Mouse (Mus musculus) stomach, embryonic 16.5 days (tissue): Measurements from ENCODE around the gene Ezr. TPM values are rescaled to one million over a fixed set of nuclear protein-coding genes. Genes with fewer than 3 reads are reported as not detected.

Source experiments
- ATAC-seq: fragments of 200-750 bp; cut with Nextera tagmentation; 2 replicates; pipeline ENCODE4 v1.8.0; 2017; ENCODE audit warnings: moderate number of reproducible peaks, moderate TSS enrichment; ENCODE audit not compliant: insufficient read depth, low FRiP score
- H3K27ac ChIP-seq: fragments of 300-500 bp; sonication (generic); 2 replicates; pipeline ENCODE4 v1.5.1; 2014; ENCODE audit warnings: low read length
- H3K27me3 ChIP-seq: fragments of 300-500 bp; sonication (generic); 2 replicates; pipeline ENCODE4 v1.6.1; 2014; ENCODE audit warnings: low read length, control low read depth, mixed read lengths; ENCODE audit not compliant: control insufficient read depth, insufficient read depth
- H3K36me3 ChIP-seq: fragments of 300-500 bp; sonication (generic); 2 replicates; pipeline ENCODE4 v1.6.1; 2014; ENCODE audit warnings: low read length; ENCODE audit not compliant: control insufficient read depth, insufficient read depth
- H3K4me1 ChIP-seq: fragments of 300-500 bp; sonication (generic); 2 replicates; pipeline ENCODE4 v1.6.1; 2014; ENCODE audit warnings: low read length, control low read depth, mixed read lengths; ENCODE audit not compliant: control insufficient read depth, insufficient read depth
- H3K4me2 ChIP-seq: fragments of 300-500 bp; sonication (generic); 2 replicates; pipeline ENCODE4 v1.6.1; 2014; ENCODE audit warnings: low read depth, low read length, mixed read lengths
- H3K4me3 ChIP-seq: fragments of 300-500 bp; sonication (generic); replicated peaks from 2 replicates; pipeline ENCODE4 v1.5.1; 2014; ENCODE audit warnings: mild to moderate bottlenecking, low read length
- H3K9ac ChIP-seq: fragments of 300-500 bp; sonication (generic); 2 replicates; pipeline ENCODE4 v1.6.1; 2014; ENCODE audit warnings: low read length
- H3K9me3 ChIP-seq: fragments of 300-500 bp; sonication (generic); replicated peaks from 2 replicates; pipeline ENCODE4 v1.6.1; 2016; ENCODE audit warnings: low read length, control low read depth; ENCODE audit not compliant: control insufficient read depth
- WGBS: fragments of 180-500 bp; shearing (Covaris S2); extraction: QIAGEN DNeasy Blood & Tissue Kit; methylation state at CpG from one replicate; pipeline ENCODE4 v1.1.7; 2014; 5-methylcytosine and 5-hydroxymethylcytosine counted together
- polyA plus RNA-seq: library from polyadenylated mRNA; unstranded; fragments of >200 nt; fragmentation: Nextera tagmentation; extraction: Ambion mirVana; gene quantifications from 2 replicates; pipeline ENCODE4 v1.2.1, GENCODE M21; 2015

Gene Ezr
- polyA plus RNA-seq, 1 experiment from 2014 or later, result 266 TPM

GRCm38 (mm10) chr17:6776576-6776975, 6.0 kb downstream of the Ezr start:
- Histone ChIP-seq H3K9me3 (no peaks in the 10 kb centered on the region), H3K36me3 (no peaks in the 10 kb centered on the region), H3K4me2 (peak overlapping the region; percentile 93; the same call in 1 of the 2 replicates), H3K27me3 (no peaks in the 10 kb centered on the region), H3K9ac (0 out of 2 replicates have a peak overlapping the region, but pooled peaks have one; percentile 22), H3K4me1 (peaks cover 28% of the 10 kb centered on the region), H3K27ac (peak overlapping the region; percentile 56), H3K4me3 (no peak overlapping the region)
- no peak for ATAC-seq
- WGBS, result 41% methylated on average over 5 of the region's 5 CpGs

- 58% methylated on average over 6 of the region's 6 CpGs for WGBS
- Histone ChIP-seq H3K27me3 (no peaks in the 10 kb centered on the region), H3K4me2 (peak overlapping the region; percentile 93; the same call in 1 of the 2 replicates), H3K9ac (no peak overlapping the region), H3K4me3 (no peak overlapping the region), H3K27ac (peak overlapping the region; percentile 56), H3K36me3 (no peaks in the 10 kb centered on the region), H3K4me1 (peaks cover 28% of the 10 kb centered on the region), H3K9me3 (no peaks in the 10 kb centered on the region)
- no peak for ATAC-seq
Measured at GRCm38 (mm10) chr17:6776123-6776522, 6.5 kb downstream of the Ezr start.

- H3K27me3 ChIP-seq, result no peaks in the 10 kb centered on the region
- H3K4me3 ChIP-seq, result no peak overlapping the region
- H3K27ac ChIP-seq, result no peak overlapping the region
- no peaks in the 10 kb centered on the region for H3K9me3 ChIP-seq
- no peak overlapping the region for H3K4me2 ChIP-seq
- no peak overlapping the region for H3K9ac ChIP-seq
- ATAC-seq, result no peak
- peaks cover 28% of the 10 kb centered on the region for H3K4me1 ChIP-seq
- H3K36me3 ChIP-seq, result no peaks in the 10 kb centered on the region
- WGBS, result 63% methylated on average over 4 of the region's 4 CpGs
Measured at GRCm38 (mm10) chr17:6775671-6776070, 6.9 kb downstream of the Ezr start.

- no peak overlapping the region for H3K4me2 ChIP-seq
- no peak overlapping the region for H3K4me3 ChIP-seq
- peaks cover 28% of the 10 kb centered on the region for H3K4me1 ChIP-seq
- H3K36me3 ChIP-seq, result no peaks in the 10 kb centered on the region
- no peaks in the 10 kb centered on the region for H3K27me3 ChIP-seq
- 79% methylated on average over 9 of the region's 9 CpGs for WGBS
- no peak overlapping the region for H3K9ac ChIP-seq
- no peaks in the 10 kb centered on the region for H3K9me3 ChIP-seq
- H3K27ac ChIP-seq, result no peak overlapping the region
- no peak for ATAC-seq
Measured at GRCm38 (mm10) chr17:6775221-6775620, 7.4 kb downstream of the Ezr start.

GRCm38 (mm10) chr17:6773249-6773966, 9.2 kb downstream of the Ezr start:
- ATAC-seq, result no peak
- H3K4me1 ChIP-seq, result peaks cover 33% of the 10 kb centered on the region

GRCm38 (mm10) chr17:6772490-6772773, 10.2 kb downstream of the Ezr start:
- Histone ChIP-seq H3K27me3 (no peaks in the 10 kb centered on the region), H3K9me3 (no peaks in the 10 kb centered on the region), H3K4me3 (no peak overlapping the region), H3K27ac (peak overlapping the region; percentile 64; the same call in 1 of the 2 replicates), H3K4me1 (peaks cover 36% of the 10 kb centered on the region), H3K36me3 (no peaks in the 10 kb centered on the region), H3K4me2 (peak overlapping the region; percentile 13; the same call in 1 of the 2 replicates), H3K9ac (no peak overlapping the region)
- no peak for ATAC-seq
- 56% methylated on average over 5 of the region's 5 CpGs for WGBS

More at GRCm38 (mm10) chr17:6773249-6773966, 9.2 kb downstream of the Ezr start:
- Histone ChIP-seq H3K9ac (no peak overlapping the region), H3K36me3 (no peaks in the 10 kb centered on the region), H3K4me3 (no peak overlapping the region), H3K27me3 (no peaks in the 10 kb centered on the region), H3K9me3 (no peaks in the 10 kb centered on the region), H3K27ac (peak overlapping the region; percentile 29; the same call in 1 of the 2 replicates), H3K4me2 (no peak overlapping the region)
- 67% methylated on average over 14 of the region's 14 CpGs for WGBS

- H3K9me3 ChIP-seq, result no peaks in the 10 kb centered on the region
- H3K4me2 ChIP-seq, result peak overlapping the region; percentile 13
- H3K4me3 ChIP-seq, result no peak overlapping the region
- WGBS, result 63% methylated on average over 16 of the region's 16 CpGs
- ATAC-seq, result no peak
- H3K9ac ChIP-seq, result peak overlapping the region; percentile 30
- peak overlapping the region; percentile 64 for H3K27ac ChIP-seq
- H3K36me3 ChIP-seq, result no peaks in the 10 kb centered on the region
- no peaks in the 10 kb centered on the region for H3K27me3 ChIP-seq
- H3K4me1 ChIP-seq, result peaks cover 32% of the 10 kb centered on the region
Measured at GRCm38 (mm10) chr17:6771661-6772489, 10.7 kb downstream of the Ezr start.

GRCm38 (mm10) chr17:6769602-6770001, 13.0 kb downstream of the Ezr start:
- no peak for ATAC-seq
- no peak overlapping the region for H3K27ac ChIP-seq
- no peaks in the 10 kb centered on the region for H3K27me3 ChIP-seq
- no peaks in the 10 kb centered on the region for H3K9me3 ChIP-seq
- H3K4me2 ChIP-seq, result no peak overlapping the region
- H3K4me3 ChIP-seq, result no peak overlapping the region
- H3K9ac ChIP-seq, result peak overlapping the region; percentile 14; the same call in 1 of the 2 replicates
- 42% methylated on average over 4 of the region's 4 CpGs for WGBS
- H3K4me1 ChIP-seq, result peaks cover 48% of the 10 kb centered on the region
- H3K36me3 ChIP-seq, result no peaks in the 10 kb centered on the region

- H3K4me2 ChIP-seq, result no peak overlapping the region; the same call in 1 of the 2 replicates
- no peak for ATAC-seq
- no peak overlapping the region for H3K9ac ChIP-seq
- H3K4me1 ChIP-seq, result peaks cover 45% of the 10 kb centered on the region
- H3K36me3 ChIP-seq, result no peaks in the 10 kb centered on the region
- H3K4me3 ChIP-seq, result no peak overlapping the region
- 70% methylated on average over 5 of the region's 5 CpGs for WGBS
- no peaks in the 10 kb centered on the region for H3K9me3 ChIP-seq
- peak overlapping the region; percentile 50 for H3K27ac ChIP-seq
- H3K27me3 ChIP-seq, result no peaks in the 10 kb centered on the region
Measured at GRCm38 (mm10) chr17:6768301-6768788, 14.2 kb downstream of the Ezr start.
